Mouse (Mus musculus) testis, adult 2 months (tissue): ENCODE results near the gene Stard9.

Source experiments
- CTCF ChIP-seq: fragments of 200-500 bp; IDR thresholded peaks from 2 replicates; pipeline ENCODE4 v1.5.1; 2012; ENCODE audit warnings: low read depth, mild to moderate bottlenecking, inconsistent platforms, low read length, moderate library complexity; ENCODE audit not compliant: control insufficient read depth, insufficient read depth, insufficient replicate concordance
- POLR2A ChIP-seq: fragments of 200-500 bp; IDR thresholded peaks from 2 replicates; pipeline ENCODE4 v1.6.1; 2012; ENCODE audit warnings: low read depth, mild to moderate bottlenecking, inconsistent platforms, low read length, moderate library complexity; ENCODE audit not compliant: control insufficient read depth

GRCm38 (mm10) chr2:120652925-120653284 lies 24.0 kb downstream of the Stard9 start:
- TF ChIP-seq CTCF, result no peak
- TF ChIP-seq POLR2A, result no peak
